Mouse (Mus musculus): ENCODE results near the gene Crkl. TPM values are rescaled to one million over a fixed set of nuclear protein-coding genes. Genes with fewer than 3 reads are reported as not detected.

Crkl gene
- polyA plus RNA-seq, 1 experiment from 2014 or later: 90.4 TPM

DNA sequence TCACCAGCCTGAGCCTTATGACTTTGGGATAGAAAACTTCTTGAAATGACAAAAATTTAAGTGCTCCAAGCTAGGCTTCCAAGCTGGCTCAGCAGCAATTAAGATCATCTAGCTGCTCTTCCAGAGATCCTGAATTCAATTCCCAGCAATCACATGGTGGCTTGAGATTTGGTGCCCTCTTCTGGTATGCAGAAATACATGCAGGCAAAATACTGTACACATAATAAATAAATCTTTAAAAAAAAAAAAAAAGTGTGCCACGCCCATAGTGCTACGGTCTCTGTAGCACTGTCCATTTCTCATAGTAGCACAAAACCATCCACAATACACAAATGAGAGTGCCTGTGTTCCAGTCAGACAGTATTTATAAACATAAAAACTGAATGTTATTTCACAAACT is 19.2 kb upstream of the Crkl start:
- ATAC-seq (ENCODE audit: insufficient number of reproducible peaks, low FRiP score, low TSS enrichment, low read depth) (no peak), DNase-seq (ENCODE audit: low spot score) (no peak)
- Histone ChIP-seq H3K27me3 (ENCODE audit: control insufficient read depth, insufficient read depth, low read length) (no peaks in the 10 kb centered on the region), H3K9ac (ENCODE audit: low read length) (no peak overlapping the region), H3K4me3 (ENCODE audit: low read depth, low read length) (no peak overlapping the region), H3K27ac (replicated peaks; ENCODE audit: low read depth, low read length) (no peak overlapping the region), H3K9me3 (ENCODE audit: control insufficient read depth, low read length) (no peaks in the 10 kb centered on the region), H3K36me3 (ENCODE audit: control insufficient read depth, insufficient read depth, low read length) (no peaks in the 10 kb centered on the region; the same call in 1 of the 2 replicates), H3K4me2 (ENCODE audit: low read depth, severe bottlenecking) (no peak overlapping the region), H3K4me1 (ENCODE audit: control insufficient read depth, insufficient read depth, low read length) (no peaks in the 10 kb centered on the region)
- 89% methylated on average over 2 of the region's 2 CpGs for WGBS

GRCm38 (mm10) chr16:17452373-17452715 is 557 bp downstream of the Crkl start:
- H3K4me2 ChIP-seq (ENCODE audit: low read depth, severe bottlenecking): peak overlapping the region; percentile 66
- WGBS: under 1% methylated on average over 24 of the region's 24 CpGs
- peak overlapping the region; percentile 97 for H3K9ac ChIP-seq (ENCODE audit: low read length)
- H3K36me3 ChIP-seq (ENCODE audit: control insufficient read depth, insufficient read depth, low read length): peaks cover 7% of the 10 kb centered on the region
- peak overlapping the region; percentile 97 for H3K4me3 ChIP-seq (ENCODE audit: low read depth, low read length)
- H3K4me1 ChIP-seq (ENCODE audit: control insufficient read depth, insufficient read depth, low read length): peaks cover 9% of the 10 kb centered on the region
- H3K9me3 ChIP-seq (ENCODE audit: control insufficient read depth, low read length): no peaks in the 10 kb centered on the region
- peak overlapping the region; percentile 88; the same call in 1 of the 2 replicates for H3K27ac ChIP-seq (replicated peaks; ENCODE audit: low read depth, low read length)
- no peaks in the 10 kb centered on the region for H3K27me3 ChIP-seq (ENCODE audit: control insufficient read depth, insufficient read depth, low read length)
- peak; percentile 23; the same call in 1 of the 2 replicates for ATAC-seq (ENCODE audit: insufficient number of reproducible peaks, low FRiP score, low TSS enrichment, low read depth)
- no peak for DNase-seq (ENCODE audit: low spot score)

- 95% methylated on average over 1 of the region's 1 CpGs for WGBS
- H3K4me3 ChIP-seq (ENCODE audit: low read depth, low read length): no peak overlapping the region
- no peak for ATAC-seq (ENCODE audit: insufficient number of reproducible peaks, low FRiP score, low TSS enrichment, low read depth)
- peaks cover 9% of the 10 kb centered on the region for H3K36me3 ChIP-seq (ENCODE audit: control insufficient read depth, insufficient read depth, low read length)
- H3K27me3 ChIP-seq (ENCODE audit: control insufficient read depth, insufficient read depth, low read length): no peaks in the 10 kb centered on the region
- H3K9me3 ChIP-seq (ENCODE audit: control insufficient read depth, low read length): no peaks in the 10 kb centered on the region
- peaks cover 6% of the 10 kb centered on the region; the same call in 1 of the 2 replicates for H3K4me1 ChIP-seq (ENCODE audit: control insufficient read depth, insufficient read depth, low read length)
- no peak overlapping the region for H3K9ac ChIP-seq (ENCODE audit: low read length)
- DNase-seq (ENCODE audit: low spot score): no peak
- no peak overlapping the region for H3K4me2 ChIP-seq (ENCODE audit: low read depth, severe bottlenecking)
- H3K27ac ChIP-seq (replicated peaks; ENCODE audit: low read depth, low read length): no peak overlapping the region
These were observed 5.1 kb downstream of the Crkl start for GRCm38 (mm10) chr16:17456901-17457300.

GRCm38 (mm10) chr16:17460254-17460653 is 8.5 kb downstream of the Crkl start:
- 91% methylated on average over 4 of the region's 4 CpGs for WGBS

GRCm38 (mm10) chr16:17461596-17461995 is 9.8 kb downstream of the Crkl start:
- H3K9me3 ChIP-seq (ENCODE audit: control insufficient read depth, low read length): no peaks in the 10 kb centered on the region
- H3K4me1 ChIP-seq (ENCODE audit: control insufficient read depth, insufficient read depth, low read length): no peaks in the 10 kb centered on the region
- 92% methylated on average over 1 of the region's 1 CpGs for WGBS
- no peak for ATAC-seq (ENCODE audit: insufficient number of reproducible peaks, low FRiP score, low TSS enrichment, low read depth)
- no peak for DNase-seq (ENCODE audit: low spot score)
- H3K4me2 ChIP-seq (ENCODE audit: low read depth, severe bottlenecking): no peak overlapping the region
- no peaks in the 10 kb centered on the region for H3K27me3 ChIP-seq (ENCODE audit: control insufficient read depth, insufficient read depth, low read length)
- H3K36me3 ChIP-seq (ENCODE audit: control insufficient read depth, insufficient read depth, low read length): peaks cover 5% of the 10 kb centered on the region
- H3K4me3 ChIP-seq (ENCODE audit: low read depth, low read length): no peak overlapping the region
- H3K27ac ChIP-seq (replicated peaks; ENCODE audit: low read depth, low read length): no peak overlapping the region
- no peak overlapping the region for H3K9ac ChIP-seq (ENCODE audit: low read length)

More at GRCm38 (mm10) chr16:17460254-17460653, 8.5 kb downstream of the Crkl start:
- no peak overlapping the region for H3K9ac ChIP-seq (ENCODE audit: low read length)
- no peak overlapping the region for H3K4me3 ChIP-seq (ENCODE audit: low read depth, low read length)
- H3K9me3 ChIP-seq (ENCODE audit: control insufficient read depth, low read length): no peaks in the 10 kb centered on the region
- peaks cover 7% of the 10 kb centered on the region for H3K36me3 ChIP-seq (ENCODE audit: control insufficient read depth, insufficient read depth, low read length)
- no peak overlapping the region for H3K4me2 ChIP-seq (ENCODE audit: low read depth, severe bottlenecking)
- no peak for DNase-seq (ENCODE audit: low spot score)
- no peaks in the 10 kb centered on the region for H3K27me3 ChIP-seq (ENCODE audit: control insufficient read depth, insufficient read depth, low read length)
- H3K4me1 ChIP-seq (ENCODE audit: control insufficient read depth, insufficient read depth, low read length): no peaks in the 10 kb centered on the region
- H3K27ac ChIP-seq (replicated peaks; ENCODE audit: low read depth, low read length): no peak overlapping the region
- no peak for ATAC-seq (ENCODE audit: insufficient number of reproducible peaks, low FRiP score, low TSS enrichment, low read depth)

- H3K27ac ChIP-seq (replicated peaks; ENCODE audit: low read depth, low read length): no peak overlapping the region
- no peak overlapping the region for H3K9ac ChIP-seq (ENCODE audit: low read length)
- no peaks in the 10 kb centered on the region for H3K9me3 ChIP-seq (ENCODE audit: control insufficient read depth, low read length)
- H3K4me3 ChIP-seq (ENCODE audit: low read depth, low read length): no peak overlapping the region
- H3K4me1 ChIP-seq (ENCODE audit: control insufficient read depth, insufficient read depth, low read length): no peaks in the 10 kb centered on the region
- 89% methylated on average over 2 of the region's 2 CpGs for WGBS
- H3K4me2 ChIP-seq (ENCODE audit: low read depth, severe bottlenecking): no peak overlapping the region
- ATAC-seq (ENCODE audit: insufficient number of reproducible peaks, low FRiP score, low TSS enrichment, low read depth): no peak
- no peaks in the 10 kb centered on the region for H3K27me3 ChIP-seq (ENCODE audit: control insufficient read depth, insufficient read depth, low read length)
- H3K36me3 ChIP-seq (ENCODE audit: control insufficient read depth, insufficient read depth, low read length): peaks cover 2% of the 10 kb centered on the region; the same call in 1 of the 2 replicates
- DNase-seq (ENCODE audit: low spot score): no peak
These were observed 11.4 kb downstream of the Crkl start for GRCm38 (mm10) chr16:17463184-17463583.

DNA sequence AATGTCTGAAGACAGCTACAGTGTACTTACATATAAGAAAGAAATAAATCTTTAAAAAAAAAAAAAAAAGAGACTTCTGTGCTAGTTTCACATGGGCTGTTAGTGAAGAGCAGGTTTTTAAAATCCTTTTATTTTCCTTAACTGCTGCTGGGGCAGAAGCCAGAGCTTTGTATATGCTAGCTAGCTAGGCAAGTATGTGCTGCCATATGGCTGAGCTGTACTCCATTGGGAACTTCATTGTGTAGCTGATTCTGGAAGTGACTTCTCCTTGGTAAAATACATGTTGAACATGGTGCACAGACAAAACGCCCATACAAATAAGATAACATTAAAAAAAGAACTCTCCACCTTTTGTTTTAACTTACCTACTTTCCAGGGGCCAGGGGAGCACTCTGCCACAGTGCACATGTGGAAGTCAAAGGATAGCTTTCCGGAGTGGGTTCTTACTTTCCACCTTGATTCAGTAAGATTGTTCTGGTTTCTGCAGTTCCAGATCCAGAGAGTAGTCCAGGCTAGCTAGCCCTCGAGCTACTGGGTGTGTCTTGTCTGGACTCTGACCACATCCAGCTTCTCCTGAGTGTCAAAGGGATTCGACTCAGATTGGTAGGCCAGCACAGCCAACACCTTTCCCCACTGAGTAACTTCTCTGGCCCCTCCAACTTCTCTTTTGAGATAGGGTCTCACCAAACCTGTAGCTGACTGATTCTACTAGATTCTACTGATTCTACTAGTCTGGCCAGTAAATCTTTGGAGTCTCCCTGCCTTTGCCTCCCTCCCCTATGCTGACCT is 15.3 kb downstream of the Crkl start:
- Histone ChIP-seq H3K9ac (ENCODE audit: low read length) (no peak overlapping the region), H3K27ac (replicated peaks; ENCODE audit: low read depth, low read length) (no peak overlapping the region), H3K4me2 (ENCODE audit: low read depth, severe bottlenecking) (no peak overlapping the region), H3K4me1 (ENCODE audit: control insufficient read depth, insufficient read depth, low read length) (no peaks in the 10 kb centered on the region), H3K4me3 (ENCODE audit: low read depth, low read length) (no peak overlapping the region), H3K36me3 (ENCODE audit: control insufficient read depth, insufficient read depth, low read length) (peaks cover 9% of the 10 kb centered on the region; the same call in 1 of the 2 replicates), H3K27me3 (ENCODE audit: control insufficient read depth, insufficient read depth, low read length) (no peaks in the 10 kb centered on the region), H3K9me3 (ENCODE audit: control insufficient read depth, low read length) (no peaks in the 10 kb centered on the region)
- WGBS: 94% methylated on average over 4 of the region's 4 CpGs
- ATAC-seq (ENCODE audit: insufficient number of reproducible peaks, low FRiP score, low TSS enrichment, low read depth): no peak
- DNase-seq (ENCODE audit: low spot score): no peak

DNA sequence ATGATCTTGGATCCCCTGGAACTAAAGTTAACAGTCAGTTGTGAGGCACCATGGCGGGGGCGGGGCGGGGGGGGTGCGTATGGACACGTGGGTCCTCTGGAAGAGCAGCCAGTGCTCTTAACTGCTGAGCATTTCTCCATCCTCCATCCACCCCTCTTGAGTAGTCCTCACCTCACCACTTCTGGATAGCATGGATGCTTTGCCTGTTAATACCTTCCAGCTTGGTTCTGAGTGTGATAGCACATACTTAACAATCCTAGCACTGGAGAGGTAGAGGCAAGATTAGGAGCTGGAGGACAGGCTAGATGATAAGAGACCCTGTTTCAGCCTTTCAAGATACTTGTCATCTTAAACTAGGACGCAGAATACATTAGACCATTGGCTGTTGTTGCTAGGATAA is 20.7 kb downstream of the Crkl start:
- ATAC-seq (ENCODE audit: insufficient number of reproducible peaks, low FRiP score, low TSS enrichment, low read depth): no peak
- no peak overlapping the region for H3K9ac ChIP-seq (ENCODE audit: low read length)
- no peak for DNase-seq (ENCODE audit: low spot score)
- no peaks in the 10 kb centered on the region for H3K27me3 ChIP-seq (ENCODE audit: control insufficient read depth, insufficient read depth, low read length)
- no peak overlapping the region for H3K4me2 ChIP-seq (ENCODE audit: low read depth, severe bottlenecking)
- no peak overlapping the region for H3K27ac ChIP-seq (replicated peaks; ENCODE audit: low read depth, low read length)
- no peaks in the 10 kb centered on the region for H3K9me3 ChIP-seq (ENCODE audit: control insufficient read depth, low read length)
- H3K36me3 ChIP-seq (ENCODE audit: control insufficient read depth, insufficient read depth, low read length): peaks cover 12% of the 10 kb centered on the region; the same call in 1 of the 2 replicates
- no peaks in the 10 kb centered on the region for H3K4me1 ChIP-seq (ENCODE audit: control insufficient read depth, insufficient read depth, low read length)
- WGBS: 89% methylated on average over 6 of the region's 6 CpGs
- H3K4me3 ChIP-seq (ENCODE audit: low read depth, low read length): no peak overlapping the region

Measured in limb, embryonic 11.5 days (tissue).